Mouse (Mus musculus): ENCODE data around the gene Sgo2b.
"Not testable (repeated sequence)": the region's sequence is repeated elsewhere in the genome, so short reads cannot be mapped to it uniquely, and the experiment has no call there.

DNA sequence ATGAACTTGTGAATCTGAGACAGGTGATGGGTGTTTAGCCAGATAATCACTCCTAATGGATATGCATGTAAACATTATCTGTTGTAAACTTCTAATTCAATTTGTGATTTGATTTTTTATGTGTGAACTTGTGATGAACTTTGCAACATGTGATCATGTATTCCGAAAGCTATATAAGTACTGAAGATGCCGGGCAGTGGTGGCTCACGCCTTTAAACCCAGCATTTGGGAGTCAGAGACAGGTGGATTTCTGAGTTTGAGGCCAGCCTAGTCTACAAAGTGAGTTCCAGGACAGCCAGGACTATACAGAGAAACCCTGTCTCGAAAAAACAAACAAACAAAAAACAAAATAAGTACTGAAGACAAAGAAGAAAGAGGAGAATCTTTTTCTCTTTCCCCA, 1.8 kb upstream of the Sgo2b start:
- not testable (repeated sequence) for TF ChIP-seq CTCF (conservative IDR thresholded peaks at IDR 0.05; ENCODE audit: insufficient read depth, insufficient read length, low read depth, low read length); POLR2A (IDR thresholded peaks at IDR 0.05; ENCODE audit: low read depth, low read length)

Measured in kidney, adult 2 months (tissue).